Mouse (Mus musculus) ES-E14 (cell line): Measurements from ENCODE around the gene Aldh1b1. TPM values are rescaled to one million over a fixed set of nuclear protein-coding genes. Genes with fewer than 3 reads are reported as not detected.

Experiments used
- DNase-seq: peaks from one replicate; pipeline ENCODE4 v3.0.0-alpha.2; 2013; ENCODE audit warnings: low read depth, low spot score
- H3K27ac ChIP-seq: 2 replicates; pipeline ENCODE4 v1.5.1; 2012; ENCODE audit warnings: low read depth, mild to moderate bottlenecking, low read length, moderate library complexity, mixed read lengths; ENCODE audit not compliant: poor library complexity, insufficient read depth, severe bottlenecking
- H3K36me3 ChIP-seq: 2 replicates; pipeline ENCODE4 v1.6.1; 2012; ENCODE audit warnings: mild to moderate bottlenecking, low read length, moderate library complexity, mixed read lengths; ENCODE audit not compliant: control insufficient read depth, poor library complexity, insufficient read depth, severe bottlenecking
- H3K4me1 ChIP-seq, 2 experiments: fragments of 150-350 bp in 1 of 2; sonication (generic) in 1 of 2; 2 replicates each; pipeline ENCODE4 v1.6.1; 2012; ENCODE audit warnings: low read length in 2 of 2, mild to moderate bottlenecking in 1 of 2, mixed read lengths in 1 of 2; ENCODE audit not compliant: control insufficient read depth in 2 of 2, insufficient read depth in 2 of 2, poor library complexity in 1 of 2
- H3K4me3 ChIP-seq, 2 experiments: fragments of 150-350 bp in 1 of 2; sonication (generic) in 1 of 2; 2 replicates each; pipeline ENCODE4 v1.5.1; 2012; ENCODE audit warnings: low read length in 2 of 2, low read depth in 1 of 2, mild to moderate bottlenecking in 1 of 2, mixed read lengths in 1 of 2; ENCODE audit not compliant: insufficient read depth in 1 of 2, poor library complexity in 1 of 2, severe bottlenecking in 1 of 2
- H3K9ac ChIP-seq: 2 replicates; pipeline ENCODE4 v1.6.1; 2012; ENCODE audit warnings: low read depth, mild to moderate bottlenecking, low read length, mixed read lengths; ENCODE audit not compliant: poor library complexity, insufficient read depth, severe bottlenecking
- H3K9me3 ChIP-seq: fragments of 150-350 bp; sonication (generic); 2 replicates; pipeline ENCODE4 v1.6.1; 2012; ENCODE audit warnings: low read depth, mild to moderate bottlenecking, low read length; ENCODE audit not compliant: control insufficient read depth, insufficient read depth
- CHD2 ChIP-seq: IDR thresholded peaks from 2 replicates; pipeline ENCODE4 v1.6.1; 2014; ENCODE audit warnings: mild to moderate bottlenecking, low read depth, low read length, inconsistent platforms
- HCFC1 ChIP-seq: IDR thresholded peaks from 2 replicates; pipeline ENCODE4 v1.6.1; 2012; ENCODE audit warnings: low read length, inconsistent platforms, borderline replicate concordance; ENCODE audit not compliant: insufficient read depth
- MAFK ChIP-seq: IDR thresholded peaks from 2 replicates; pipeline ENCODE4 v1.6.1; 2014; ENCODE audit warnings: mild to moderate bottlenecking, low read depth, low read length, inconsistent platforms; ENCODE audit not compliant: insufficient read depth
- ZC3H11A ChIP-seq: IDR thresholded peaks from 2 replicates; pipeline ENCODE4 v1.6.1; 2012; ENCODE audit warnings: low read depth, mild to moderate bottlenecking, inconsistent platforms, low read length, borderline replicate concordance
- ZNF384 ChIP-seq: IDR thresholded peaks from 2 replicates; pipeline ENCODE4 v1.6.1; 2012; ENCODE audit warnings: low read depth, low read length, inconsistent platforms
- in situ Hi-C, 2 experiments: fragments of 600-800 bp; cut with MboI; formaldehyde crosslinking; loops; one replicate each; pipeline ENCODE4 v1.15.1; 2025; ENCODE audit warnings: low sequenced_read_pairs in 2 of 2, inconsistent platforms in 1 of 2; ENCODE audit not compliant: unreplicated experiment in 2 of 2
- total RNA-seq: library from RNA; depleted of rRNA; stranded (reverse); fragments of 300-350 nt; gene quantifications from 2 replicates; pipeline ENCODE4 v1.2.3, GENCODE M21; 2012

Gene Aldh1b1
- total RNA-seq, 1 experiment = 3.6 TPM

GRCm38 (mm10) chr4:45844355-45844754, 45.5 kb downstream of the Aldh1b1 start:
- no peaks in the 10 kb centered on the region for H3K36me3 ChIP-seq
- no peaks in the 10 kb centered on the region for H3K9me3 ChIP-seq
- TF ChIP-seq MAFK (no peak), HCFC1 (no peak), ZC3H11A (no peak), CHD2 (no peak), ZNF384 (no peak)
- in situ Hi-C loops = no loop called here
- peaks cover 0 to 7% of the 10 kb centered on the region in 2 experiments; a peak in 1 of 4 replicates for H3K4me1 ChIP-seq
- peak overlapping the region in 1 of 2 experiments; percentile 25; a peak in 1 of 4 replicates for H3K4me3 ChIP-seq
- peak; percentile 75 for DNase-seq
- no peak overlapping the region for H3K9ac ChIP-seq
- H3K27ac ChIP-seq = no peak overlapping the region

- in situ Hi-C loops = no loop called here
These were observed 47.4 kb downstream of the Aldh1b1 start for GRCm38 (mm10) chr4:45846263-45846662.

GRCm38 (mm10) chr4:45848109-45848824, 49.4 kb downstream of the Aldh1b1 start, which contains the start of gene Stra6l:
Gene Stra6l (plus strand): TSS chr4:45848664.
- Histone ChIP-seq H3K36me3 (no peaks in the 10 kb centered on the region), H3K4me1 (peaks cover 4 to 18% of the 10 kb centered on the region in 2 experiments; a peak in 3 of 4 replicates), H3K27ac (no peak within 1 kb of the TSS), H3K9me3 (no peaks in the 10 kb centered on the region), H3K4me3 (no peak within 1 kb of the TSS), H3K9ac (no peak within 1 kb of the TSS)
- TF ChIP-seq CHD2 (no peak), ZC3H11A (no peak), HCFC1 (no peak), MAFK (no peak), ZNF384 (no peak)
- in situ Hi-C loops = no loop called here
- DNase-seq = no peak

More at GRCm38 (mm10) chr4:45846263-45846662, 47.4 kb downstream of the Aldh1b1 start:
- peaks cover 0 to 14% of the 10 kb centered on the region in 2 experiments; a peak in 1 of 4 replicates for H3K4me1 ChIP-seq
- H3K4me3 ChIP-seq = no peak overlapping the region
- TF ChIP-seq ZC3H11A = no peak
- H3K27ac ChIP-seq = no peak overlapping the region
- no peak for DNase-seq
- no peaks in the 10 kb centered on the region for H3K36me3 ChIP-seq
- no peaks in the 10 kb centered on the region for H3K9me3 ChIP-seq
- H3K9ac ChIP-seq = no peak overlapping the region

- Histone ChIP-seq H3K9ac (no peak overlapping the region), H3K36me3 (no peaks in the 10 kb centered on the region), H3K27ac (no peak overlapping the region), H3K9me3 (no peaks in the 10 kb centered on the region), H3K4me3 (no peak overlapping the region), H3K4me1 (peaks cover 4 to 18% of the 10 kb centered on the region in 2 experiments; a peak in 3 of 4 replicates)
- no peak for TF ChIP-seq CHD2
- TF ChIP-seq ZNF384 = no peak
- TF ChIP-seq HCFC1 = no peak
- TF ChIP-seq ZC3H11A = no peak
- TF ChIP-seq MAFK = no peak
- in situ Hi-C loops = no loop called here
- no peak for DNase-seq
These were observed 50.0 kb downstream of the Aldh1b1 start for GRCm38 (mm10) chr4:45848825-45849156.

GRCm38 (mm10) chr4:45849419-45849818, 50.6 kb downstream of the Aldh1b1 start:
- in situ Hi-C loops = no loop called here
- Histone ChIP-seq H3K9ac (no peak overlapping the region), H3K36me3 (no peaks in the 10 kb centered on the region), H3K4me1 (peaks cover 4 to 18% of the 10 kb centered on the region in 2 experiments; a peak in 3 of 4 replicates), H3K4me3 (no peak overlapping the region), H3K27ac (no peak overlapping the region), H3K9me3 (no peaks in the 10 kb centered on the region)
- TF ChIP-seq MAFK = no peak
- no peak for TF ChIP-seq ZC3H11A
- TF ChIP-seq HCFC1 = no peak
- TF ChIP-seq CHD2 = no peak
- no peak for TF ChIP-seq ZNF384
- no peak for DNase-seq
